Mouse (Mus musculus) C2C12 (cell line): ENCODE data around the gene Prkar2b.

Experiments
- CEBPB ChIP-seq: IDR thresholded peaks from one replicate; pipeline ENCODE4 v1.6.1; 2011; ENCODE audit warnings: low read depth, mild to moderate bottlenecking, control low read depth, moderate library complexity
- CTCF ChIP-seq: IDR thresholded peaks from one replicate; pipeline ENCODE4 v1.5.1; 2011; ENCODE audit not compliant: control insufficient read depth, insufficient read depth, insufficient read length
- FOSL1 ChIP-seq: IDR thresholded peaks from one replicate; pipeline ENCODE4 v1.8.0; 2011; ENCODE audit warnings: mild to moderate bottlenecking, low read length; ENCODE audit not compliant: poor library complexity, insufficient read depth, severe bottlenecking
- MAX ChIP-seq: IDR thresholded peaks from one replicate; pipeline ENCODE4 v1.6.1; 2011; ENCODE audit warnings: mild to moderate bottlenecking, control low read depth
- MYOD1 ChIP-seq: IDR thresholded peaks from one replicate; pipeline ENCODE4 v1.6.1; 2011; ENCODE audit warnings: low read depth; ENCODE audit not compliant: control insufficient read depth, insufficient read length
- MYOG ChIP-seq: IDR thresholded peaks from one replicate; pipeline ENCODE4 v1.6.1; 2011; ENCODE audit not compliant: control insufficient read depth, insufficient read length; ENCODE audit errors: extremely low read depth
- USF1 ChIP-seq: IDR thresholded peaks from one replicate; pipeline ENCODE4 v1.6.1; 2011; ENCODE audit warnings: low read depth, mild to moderate bottlenecking, control low read depth, moderate library complexity

GRCm38 (mm10) chr12:31983238-31983637 lies 77.9 kb downstream of the Prkar2b start:
- TF ChIP-seq CTCF: no peak
- no peak for TF ChIP-seq MYOG
- no peak for TF ChIP-seq USF1
- TF ChIP-seq MAX: no peak
- no peak for TF ChIP-seq CEBPB
- no peak for TF ChIP-seq MYOD1
- TF ChIP-seq FOSL1: no peak
